Mouse (Mus musculus) heart, postnatal 0 days (tissue): ENCODE measurements around the gene Tcf25. TPM values are rescaled to one million over a fixed set of nuclear protein-coding genes. Genes with fewer than 3 reads are reported as not detected.

Source experiments
- ATAC-seq: fragments of 200-750 bp; cut with Nextera tagmentation; 2 replicates; pipeline ENCODE4 v1.8.0; 2017; ENCODE audit warnings: low read depth, moderate number of reproducible peaks, moderate library complexity; ENCODE audit not compliant: insufficient read depth
- DNase-seq: peaks from one replicate; pipeline ENCODE4 v3.0.0-alpha.2; 2016; ENCODE audit warnings: low spot score
- H3K27ac ChIP-seq: fragments of 300-500 bp; sonication (generic); 2 replicates; pipeline ENCODE4 v1.5.1; 2014; ENCODE audit warnings: low read depth, mild to moderate bottlenecking
- H3K27me3 ChIP-seq: fragments of 300-500 bp; sonication (generic); 2 replicates; pipeline ENCODE4 v1.6.1; 2014; ENCODE audit warnings: low read length, mixed read lengths; ENCODE audit not compliant: control insufficient read depth, insufficient read depth
- H3K36me3 ChIP-seq: fragments of 300-500 bp; sonication (generic); replicated peaks from 2 replicates; pipeline ENCODE4 v1.6.1; 2014; ENCODE audit warnings: low read length, mixed read lengths; ENCODE audit not compliant: control insufficient read depth, insufficient read depth
- H3K4me1 ChIP-seq: fragments of 300-500 bp; sonication (generic); 2 replicates; pipeline ENCODE4 v1.6.1; 2014; ENCODE audit warnings: antibody characterized with exemption; ENCODE audit not compliant: control insufficient read depth, insufficient read depth
- H3K4me2 ChIP-seq: fragments of 300-500 bp; sonication (generic); 2 replicates; pipeline ENCODE4 v1.6.1; 2014; ENCODE audit warnings: low read depth, mild to moderate bottlenecking, low read length, moderate library complexity
- H3K4me3 ChIP-seq: fragments of 300-500 bp; sonication (generic); 2 replicates; pipeline ENCODE4 v1.5.1; 2014; ENCODE audit warnings: low read depth, low read length
- H3K9ac ChIP-seq: fragments of 300-500 bp; sonication (generic); replicated peaks from 2 replicates; pipeline ENCODE4 v1.6.1; 2014; ENCODE audit warnings: low read depth, low read length, mixed read lengths
- H3K9me3 ChIP-seq: fragments of 300-500 bp; sonication (generic); replicated peaks from 2 replicates; pipeline ENCODE4 v1.6.1; 2016; ENCODE audit warnings: low read length; ENCODE audit not compliant: control insufficient read depth
- CTCF ChIP-seq: IDR thresholded peaks from 2 replicates; pipeline ENCODE4 v1.5.1; 2016; ENCODE audit warnings: antibody characterized with exemption, control low read depth, low read depth
- EP300 ChIP-seq: IDR thresholded peaks from 2 replicates; pipeline ENCODE4 v1.6.1; 2016; ENCODE audit warnings: antibody characterized with exemption, low read depth
- WGBS: fragments of 180-500 bp; shearing (Covaris S2); extraction: QIAGEN DNeasy Blood & Tissue Kit; methylation state at CpG from one replicate; pipeline ENCODE4 v1.1.7; 2014; 5-methylcytosine and 5-hydroxymethylcytosine counted together
- polyA plus RNA-seq: library from polyadenylated mRNA; unstranded; fragments of >200 nt; fragmentation: Nextera tagmentation; extraction: Ambion mirVana; gene quantifications from 2 replicates; pipeline ENCODE4 v1.2.1, GENCODE M21; 2015
- total RNA-seq: library from RNA; depleted of rRNA; stranded (reverse); fragments of >200 nt; gene quantifications from 2 replicates; pipeline ENCODE4 v1.2.3, GENCODE M21; 2014; ENCODE audit warnings: low replicate concordance

Tcf25 gene
- total and polyA plus RNA-seq, 2 experiments from 2014 or later: 123 to 172 TPM

DNA sequence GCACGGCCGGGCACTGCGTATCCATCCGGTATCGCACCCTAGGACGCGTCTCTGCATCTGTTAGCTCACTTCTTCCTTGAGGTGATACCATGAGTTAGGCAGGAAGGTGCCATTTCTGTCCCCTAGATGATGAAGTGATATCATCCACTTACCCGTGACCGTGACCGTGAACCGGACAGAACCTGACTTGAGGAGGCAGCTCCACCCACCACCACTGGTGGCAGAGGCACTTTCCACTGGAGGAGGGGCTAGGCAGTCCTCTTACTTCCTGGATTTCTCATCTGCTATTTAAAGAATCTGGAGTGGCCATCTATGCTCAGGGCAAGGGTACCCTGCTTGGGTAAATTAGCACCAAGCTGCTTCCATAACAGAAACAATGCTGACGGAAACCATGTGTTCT, 30.1 kb upstream of the Tcf25 start:
- whole genome bisulfite sequencing: 58% methylated on average over 12 of the region's 12 CpGs
- TF ChIP-seq EP300: no peak
- no peak for TF ChIP-seq CTCF
- no peak overlapping the region for H3K9ac ChIP-seq
- H3K27me3 ChIP-seq: no peaks in the 10 kb centered on the region
- no peak overlapping the region for H3K27ac ChIP-seq
- DNase-seq: no peak
- no peak overlapping the region for H3K4me3 ChIP-seq
- H3K4me1 ChIP-seq: no peaks in the 10 kb centered on the region
- no peaks in the 10 kb centered on the region for H3K9me3 ChIP-seq
- no peak overlapping the region for H3K4me2 ChIP-seq
- no peaks in the 10 kb centered on the region for H3K36me3 ChIP-seq
- ATAC-seq: no peak

DNA sequence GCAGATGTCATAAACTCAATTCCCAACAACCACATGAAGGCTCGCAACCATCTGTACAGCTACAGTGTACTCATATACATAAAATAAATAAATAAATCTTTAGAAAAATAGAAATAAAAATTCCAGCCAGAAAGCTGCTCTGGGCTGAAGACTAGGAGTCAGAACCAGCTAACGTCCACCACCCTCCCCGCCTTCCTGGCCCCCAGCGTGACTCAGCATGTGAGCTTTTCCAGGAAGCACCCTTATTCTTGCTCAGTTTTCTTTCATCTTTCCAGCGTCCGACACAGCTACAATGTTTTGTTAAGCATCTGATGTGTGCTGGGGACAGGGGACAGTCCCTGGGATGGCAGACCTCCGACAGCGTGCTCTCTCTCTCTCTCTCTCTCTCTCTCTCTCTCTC, 28.4 kb upstream of the Tcf25 start:
- no peak for TF ChIP-seq CTCF
- no peak for TF ChIP-seq EP300
- ATAC-seq: no peak
- H3K27me3 ChIP-seq: no peaks in the 10 kb centered on the region
- no peak overlapping the region for H3K4me3 ChIP-seq
- no peak overlapping the region for H3K4me2 ChIP-seq
- no peak overlapping the region for H3K27ac ChIP-seq
- no peaks in the 10 kb centered on the region for H3K36me3 ChIP-seq
- H3K9ac ChIP-seq: no peak overlapping the region
- H3K9me3 ChIP-seq: no peaks in the 10 kb centered on the region
- DNase-seq: no peak
- WGBS: 71% methylated on average over 8 of the region's 8 CpGs
- no peaks in the 10 kb centered on the region for H3K4me1 ChIP-seq

DNA sequence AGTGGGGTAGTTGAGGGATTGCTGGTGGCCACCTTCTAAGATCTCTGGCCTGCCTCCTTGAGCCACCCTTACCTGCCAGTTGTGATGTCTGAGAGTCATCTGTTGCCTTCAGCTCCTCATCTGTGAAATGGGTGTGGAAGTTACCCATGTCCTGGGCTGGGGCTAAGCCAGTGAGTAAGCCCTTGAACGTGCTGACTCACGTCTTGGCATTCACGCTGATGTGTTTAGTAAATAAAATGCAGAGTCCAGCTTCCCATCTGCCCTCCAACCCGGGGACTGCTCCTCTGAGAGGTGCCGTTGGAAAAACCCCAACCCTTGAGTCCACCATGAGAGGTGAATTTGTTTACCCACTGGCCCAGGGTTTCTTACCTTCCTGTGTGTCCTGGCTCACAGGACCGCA, 27.7 kb upstream of the Tcf25 start:
- no peak overlapping the region for H3K4me3 ChIP-seq
- no peaks in the 10 kb centered on the region for H3K27me3 ChIP-seq
- H3K4me2 ChIP-seq: no peak overlapping the region
- ATAC-seq (no peak), DNase-seq (no peak)
- H3K27ac ChIP-seq: no peak overlapping the region
- no peaks in the 10 kb centered on the region for H3K36me3 ChIP-seq
- no peaks in the 10 kb centered on the region for H3K9me3 ChIP-seq
- WGBS: 86% methylated on average over 6 of the region's 6 CpGs
- H3K4me1 ChIP-seq: no peaks in the 10 kb centered on the region
- no peak for TF ChIP-seq CTCF
- TF ChIP-seq EP300: no peak
- H3K9ac ChIP-seq: no peak overlapping the region

DNA sequence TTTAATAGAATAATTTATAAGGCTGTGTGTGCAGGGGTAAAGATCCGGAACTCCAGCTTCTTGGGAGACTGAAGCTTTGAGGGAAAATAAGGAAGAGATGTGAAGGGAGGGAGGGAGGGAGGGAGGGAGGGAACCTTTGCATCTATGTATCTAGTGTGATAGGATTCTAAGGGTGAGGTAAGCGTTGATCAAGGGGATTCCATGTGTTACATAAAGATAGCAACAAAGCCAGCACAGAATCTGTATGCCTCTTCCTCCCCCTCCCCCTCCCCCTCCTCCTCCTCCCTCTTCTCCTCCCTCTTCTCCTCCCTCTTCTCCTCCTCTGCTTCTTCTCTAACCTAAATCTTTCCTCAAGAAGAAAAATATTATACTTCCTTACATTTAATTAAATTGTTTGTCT, 26.3 kb upstream of the Tcf25 start:
- H3K4me2 ChIP-seq: no peak overlapping the region
- no peaks in the 10 kb centered on the region for H3K36me3 ChIP-seq
- H3K27me3 ChIP-seq: no peaks in the 10 kb centered on the region
- no peak overlapping the region for H3K9ac ChIP-seq
- no peak for DNase-seq
- ATAC-seq: no peak
- 46% methylated on average over 2 of the region's 2 CpGs for WGBS
- H3K4me1 ChIP-seq: no peaks in the 10 kb centered on the region
- H3K4me3 ChIP-seq: no peak overlapping the region
- no peak overlapping the region for H3K27ac ChIP-seq
- no peaks in the 10 kb centered on the region for H3K9me3 ChIP-seq
- TF ChIP-seq EP300 (no peak), CTCF (no peak)

DNA sequence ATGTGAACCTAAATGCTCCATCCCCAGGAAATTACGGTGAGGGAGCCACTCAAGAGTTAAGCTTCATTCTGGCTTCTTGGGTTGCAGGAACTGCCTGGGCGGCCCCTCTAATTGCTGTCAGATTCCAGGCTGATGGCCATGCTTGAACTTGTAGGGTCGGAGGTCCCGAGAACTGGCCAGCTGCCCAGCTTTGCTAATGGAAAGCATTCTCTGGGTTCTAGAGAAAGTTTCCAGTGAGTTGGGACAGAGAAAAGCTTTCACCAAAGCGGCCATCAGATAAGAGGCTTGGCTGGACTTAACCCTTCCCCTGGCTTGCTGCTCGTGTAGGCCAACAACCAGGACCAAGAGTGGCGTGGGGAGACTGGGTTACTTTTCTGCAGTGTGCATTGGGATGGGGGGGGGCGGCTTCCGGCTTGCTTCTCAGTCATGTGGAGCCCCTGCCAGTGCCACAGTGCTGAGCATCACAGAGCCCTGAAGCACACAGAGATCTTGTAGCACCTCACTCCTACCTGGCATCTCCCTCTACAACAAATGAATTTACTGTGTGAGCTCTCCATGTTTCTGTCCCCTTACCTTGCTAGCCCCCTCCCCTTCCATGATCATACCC, 25.2 kb upstream of the Tcf25 start:
- Histone ChIP-seq H3K9ac (no peak overlapping the region), H3K4me1 (no peaks in the 10 kb centered on the region), H3K9me3 (no peaks in the 10 kb centered on the region), H3K4me3 (no peak overlapping the region), H3K27me3 (no peaks in the 10 kb centered on the region), H3K27ac (no peak overlapping the region), H3K4me2 (no peak overlapping the region), H3K36me3 (no peaks in the 10 kb centered on the region)
- ATAC-seq: peak; percentile 59; the same call in 1 of the 2 replicates
- no peak for TF ChIP-seq CTCF
- no peak for TF ChIP-seq EP300
- peak; percentile 65 for DNase-seq
- 26% methylated on average over 9 of the region's 9 CpGs for WGBS

DNA sequence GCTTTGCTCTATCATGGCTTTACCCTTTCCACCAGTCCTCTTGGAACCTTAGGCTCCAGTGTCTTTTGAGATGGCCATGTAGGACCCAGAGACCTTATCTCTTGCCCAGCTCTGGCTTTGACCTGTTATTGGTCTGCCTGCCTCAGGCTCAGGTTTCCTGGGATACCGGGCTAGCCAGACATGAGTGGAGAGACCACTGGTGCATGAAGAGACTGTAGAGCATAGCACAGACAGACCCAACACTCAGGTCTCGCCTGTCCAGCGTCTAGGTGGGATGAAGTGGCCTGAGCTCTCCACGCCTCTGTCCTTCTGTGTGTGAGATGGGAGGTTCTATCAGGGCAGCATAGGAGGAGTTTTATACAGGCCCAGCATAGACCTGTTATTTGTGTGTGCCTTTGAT, 24.5 kb upstream of the Tcf25 start:
- Histone ChIP-seq H3K36me3 (no peaks in the 10 kb centered on the region), H3K9ac (no peak overlapping the region), H3K27me3 (peaks cover 4% of the 10 kb centered on the region), H3K4me1 (no peaks in the 10 kb centered on the region), H3K27ac (no peak overlapping the region), H3K4me2 (no peak overlapping the region), H3K4me3 (no peak overlapping the region), H3K9me3 (no peaks in the 10 kb centered on the region)
- ATAC-seq: no peak
- TF ChIP-seq CTCF (no peak), EP300 (no peak)
- DNase-seq: no peak
- 81% methylated on average over 4 of the region's 4 CpGs for WGBS
